Mouse (Mus musculus) neural tube, embryonic 14.5 days (tissue): Measurements from ENCODE around the gene Sgms1. TPM values are rescaled to one million over a fixed set of nuclear protein-coding genes. Genes with fewer than 3 reads are reported as not detected.
"Not testable (repeated sequence)": the region's sequence is repeated elsewhere in the genome, so short reads cannot be mapped to it uniquely, and the experiment has no call there.

Source experiments
- ATAC-seq: fragments of 200-750 bp; cut with Nextera tagmentation; 2 replicates; pipeline ENCODE4 v1.8.0; 2017; ENCODE audit warnings: low read depth, mild to moderate bottlenecking, moderate TSS enrichment, moderate library complexity
- H3K27ac ChIP-seq: fragments of 300-500 bp; sonication (generic); 2 replicates; pipeline ENCODE4 v1.5.1; 2014; ENCODE audit warnings: low read depth, mild to moderate bottlenecking, control low read depth, low read length, moderate library complexity, mixed read lengths
- H3K27me3 ChIP-seq: fragments of 300-500 bp; sonication (generic); 2 replicates; pipeline ENCODE4 v1.6.1; 2014; ENCODE audit warnings: low read length; ENCODE audit not compliant: control insufficient read depth, insufficient read depth
- H3K36me3 ChIP-seq: fragments of 300-500 bp; sonication (generic); 2 replicates; pipeline ENCODE4 v1.6.1; 2014; ENCODE audit warnings: low read length, mixed read lengths; ENCODE audit not compliant: control insufficient read depth, insufficient read depth
- H3K4me1 ChIP-seq: fragments of 300-500 bp; sonication (generic); 2 replicates; pipeline ENCODE4 v1.6.1; 2014; ENCODE audit warnings: low read length; ENCODE audit not compliant: control insufficient read depth, insufficient read depth
- H3K4me2 ChIP-seq: fragments of 300-500 bp; sonication (generic); 2 replicates; pipeline ENCODE4 v1.6.1; 2014; ENCODE audit warnings: mild to moderate bottlenecking, low read depth, low read length, control low read depth
- H3K4me3 ChIP-seq: fragments of 300-500 bp; sonication (generic); 2 replicates; pipeline ENCODE4 v1.5.1; 2014; ENCODE audit warnings: low read depth, low read length, control low read depth, mixed read lengths
- H3K9ac ChIP-seq: fragments of 300-500 bp; sonication (generic); replicated peaks from 2 replicates; pipeline ENCODE4 v1.6.1; 2014; ENCODE audit warnings: low read depth, mild to moderate bottlenecking, control low read depth, low read length, mixed read lengths
- H3K9me3 ChIP-seq: fragments of 300-500 bp; sonication (generic); 2 replicates; pipeline ENCODE4 v1.6.1; 2016; ENCODE audit warnings: low read length; ENCODE audit not compliant: control insufficient read depth
- WGBS: fragments of 180-500 bp; shearing (Covaris S2); extraction: QIAGEN DNeasy Blood & Tissue Kit; methylation state at CpG from one replicate; pipeline ENCODE4 v1.1.7; 2014; 5-methylcytosine and 5-hydroxymethylcytosine counted together
- polyA plus RNA-seq: library from polyadenylated mRNA; unstranded; fragments of >200 nt; fragmentation: Nextera tagmentation; extraction: Ambion mirVana; gene quantifications from 2 replicates; pipeline ENCODE4 v1.2.1, GENCODE M21; 2014

Sgms1 gene
- polyA plus RNA-seq, 1 experiment from 2014 or later = 19.2 TPM

DNA sequence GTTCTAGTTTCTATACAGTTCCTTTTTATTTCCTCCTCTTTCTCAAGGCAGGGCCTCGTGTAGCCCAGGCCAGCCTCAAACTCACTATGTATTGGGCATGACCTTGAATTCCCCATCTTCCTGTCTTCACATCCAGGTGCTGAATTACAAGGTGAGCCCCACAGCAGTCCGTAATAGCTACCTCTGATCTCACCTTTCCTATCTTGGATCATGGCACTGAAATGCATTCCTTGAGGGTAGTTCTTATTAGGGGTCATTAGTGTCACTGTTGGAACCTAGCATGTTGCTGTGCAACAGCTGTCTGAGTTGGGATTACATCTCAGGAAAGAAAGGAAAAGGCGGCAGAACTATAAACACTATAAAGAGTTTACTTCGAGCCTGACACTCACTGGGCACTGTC, 25.9 kb downstream of the Sgms1 start:
- 92% methylated on average over 4 of the region's 4 CpGs for WGBS
- no peak for ATAC-seq
- Histone ChIP-seq H3K9ac (no peak overlapping the region), H3K4me2 (no peak overlapping the region), H3K27me3 (no peaks in the 10 kb centered on the region), H3K36me3 (no peaks in the 10 kb centered on the region), H3K4me1 (0 out of 2 replicates have a peak, but pooled peaks cover 3% of the 10 kb centered on the region), H3K27ac (no peak overlapping the region), H3K9me3 (no peaks in the 10 kb centered on the region), H3K4me3 (no peak overlapping the region)

DNA sequence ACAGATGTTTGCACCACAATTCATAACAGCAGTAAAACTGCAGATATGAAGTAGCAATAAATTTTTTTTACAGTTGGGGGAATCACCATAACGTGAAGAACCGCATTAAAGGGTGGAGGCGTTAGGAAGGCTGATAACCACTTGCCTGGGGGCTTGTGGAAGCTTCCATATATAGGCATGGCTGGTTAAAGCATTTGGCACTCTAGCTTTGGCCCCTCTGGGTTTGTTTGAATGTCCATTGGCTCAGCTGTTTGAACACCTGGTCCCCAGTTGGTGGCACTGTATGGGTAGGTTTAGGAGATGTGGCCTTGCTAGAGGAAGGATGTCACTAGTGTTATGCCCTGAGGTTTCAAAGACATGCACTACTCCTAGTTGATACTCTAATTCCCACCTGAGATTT, 27.0 kb downstream of the Sgms1 start:
- H3K36me3 ChIP-seq = no peaks in the 10 kb centered on the region
- no peak overlapping the region for H3K9ac ChIP-seq
- H3K4me1 ChIP-seq = 0 out of 2 replicates have a peak, but pooled peaks cover 3% of the 10 kb centered on the region
- H3K9me3 ChIP-seq = no peaks in the 10 kb centered on the region
- no peak for ATAC-seq
- H3K27ac ChIP-seq = no peak overlapping the region
- H3K4me3 ChIP-seq = no peak overlapping the region
- H3K27me3 ChIP-seq = no peaks in the 10 kb centered on the region
- WGBS = 49% methylated on average over 3 of the region's 3 CpGs
- no peak overlapping the region for H3K4me2 ChIP-seq

DNA sequence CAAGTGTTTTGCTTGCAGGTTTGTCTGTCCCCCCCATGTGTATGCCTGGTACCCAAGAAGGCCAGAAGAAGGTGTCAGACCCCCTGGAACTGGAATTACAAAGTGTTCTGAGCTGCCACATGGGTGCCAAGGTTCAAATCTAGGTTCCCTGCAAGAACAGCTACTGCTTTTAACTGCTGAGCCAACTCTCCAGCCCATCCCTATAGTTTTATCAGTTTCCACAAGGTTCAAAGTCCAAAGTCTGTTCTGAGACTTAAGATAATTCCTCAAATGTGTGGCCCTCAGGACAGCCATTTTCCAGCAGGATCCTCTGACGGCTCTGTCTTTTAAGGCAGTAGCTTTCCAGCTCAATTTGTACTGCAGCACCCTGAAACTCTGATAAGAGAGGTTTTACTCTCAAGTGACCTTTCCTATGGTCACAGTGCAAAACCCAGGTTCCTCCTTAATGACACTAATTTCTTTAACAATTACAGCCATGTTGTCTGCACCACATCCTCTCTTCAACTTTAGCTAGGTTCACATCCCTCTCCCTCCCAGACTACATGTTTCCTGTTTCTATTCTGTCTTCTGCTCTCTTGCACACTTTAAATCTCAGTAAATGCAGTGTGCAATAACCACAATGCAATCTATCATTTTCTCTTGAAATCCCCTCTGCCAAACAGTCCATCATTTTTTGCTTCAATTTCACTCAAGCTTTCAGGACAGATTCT, 28.4 kb downstream of the Sgms1 start:
- Histone ChIP-seq H3K27me3 (no peaks in the 10 kb centered on the region), H3K4me3 (no peak overlapping the region), H3K36me3 (no peaks in the 10 kb centered on the region), H3K4me1 (0 out of 2 replicates have a peak, but pooled peaks cover 3% of the 10 kb centered on the region), H3K4me2 (no peak overlapping the region), H3K9ac (no peak overlapping the region), H3K9me3 (no peaks in the 10 kb centered on the region), H3K27ac (no peak overlapping the region)
- 86% methylated on average over 1 of the region's 1 CpGs for WGBS
- ATAC-seq = no peak

DNA sequence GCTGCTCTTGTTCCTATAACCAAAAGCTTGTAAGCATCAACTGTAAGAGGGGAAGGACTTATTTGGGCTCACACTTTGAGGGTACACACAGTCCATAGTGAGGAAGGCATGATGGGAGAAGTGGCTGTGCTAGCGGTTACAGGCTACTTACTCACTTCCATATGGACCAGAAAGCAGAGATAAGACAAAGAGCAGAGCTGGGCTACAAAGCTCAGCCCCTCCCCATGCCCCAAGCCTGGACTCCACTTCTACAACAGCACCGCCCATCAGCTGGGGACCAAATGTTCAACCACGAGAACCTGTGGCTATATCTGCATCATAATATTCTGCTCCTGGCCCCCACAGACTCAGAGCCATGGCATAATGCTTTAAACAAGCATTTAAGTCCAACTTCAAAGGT, 29.0 kb downstream of the Sgms1 start:
- no peak overlapping the region for H3K9ac ChIP-seq
- WGBS = 84% methylated on average over 3 of the region's 3 CpGs
- no peak overlapping the region for H3K27ac ChIP-seq
- no peaks in the 10 kb centered on the region for H3K36me3 ChIP-seq
- no peak for ATAC-seq
- H3K4me1 ChIP-seq = 0 out of 2 replicates have a peak, but pooled peaks cover 5% of the 10 kb centered on the region
- H3K4me3 ChIP-seq = no peak overlapping the region
- no peak overlapping the region for H3K4me2 ChIP-seq
- H3K27me3 ChIP-seq = no peaks in the 10 kb centered on the region
- H3K9me3 ChIP-seq = no peaks in the 10 kb centered on the region

DNA sequence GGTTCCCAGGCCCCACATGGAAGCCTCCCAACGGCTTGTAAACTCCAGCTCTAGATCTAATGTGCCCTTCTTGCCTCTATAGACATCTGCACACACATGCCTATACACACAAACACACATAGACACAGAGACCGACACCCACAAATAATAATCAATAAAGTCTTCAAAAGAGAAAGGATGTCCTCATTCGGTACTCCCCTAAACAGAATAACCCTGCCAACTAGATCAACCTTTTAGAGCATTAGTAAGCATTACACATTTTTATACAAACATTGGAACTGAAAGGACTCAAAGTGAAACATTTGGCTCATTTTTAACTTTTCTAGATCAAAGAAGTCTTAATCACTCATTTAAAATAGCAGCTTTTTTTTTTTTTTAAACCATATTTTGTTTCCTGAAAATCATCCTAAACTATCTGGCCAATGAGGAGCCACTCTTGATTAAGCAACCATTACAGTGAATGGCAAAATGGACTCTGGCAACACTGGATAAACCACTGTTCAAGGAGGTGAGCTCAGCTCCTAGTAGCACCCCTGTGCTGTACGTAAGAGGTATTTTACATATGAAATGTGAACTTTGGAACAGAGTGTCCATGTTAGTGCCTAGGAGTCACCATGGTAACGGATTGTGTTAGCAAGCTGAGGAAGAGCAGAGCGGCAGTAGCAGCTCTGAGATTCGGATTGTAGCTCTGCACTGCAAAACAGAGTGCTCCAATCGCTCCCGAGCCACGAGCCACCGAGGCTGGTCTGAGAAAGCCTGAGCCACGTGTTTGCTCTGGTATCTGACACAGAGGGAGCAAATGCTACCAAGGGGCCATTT, 30.6 kb downstream of the Sgms1 start:
- Histone ChIP-seq H3K27ac (no peak overlapping the region), H3K9me3 (no peaks in the 10 kb centered on the region), H3K36me3 (no peaks in the 10 kb centered on the region), H3K4me2 (no peak overlapping the region), H3K9ac (no peak overlapping the region), H3K4me3 (no peak overlapping the region), H3K27me3 (no peaks in the 10 kb centered on the region), H3K4me1 (0 out of 2 replicates have a peak, but pooled peaks cover 5% of the 10 kb centered on the region)
- 51% methylated on average over 12 of the region's 12 CpGs for WGBS
- peak; percentile 39; the same call in 1 of the 2 replicates for ATAC-seq

DNA sequence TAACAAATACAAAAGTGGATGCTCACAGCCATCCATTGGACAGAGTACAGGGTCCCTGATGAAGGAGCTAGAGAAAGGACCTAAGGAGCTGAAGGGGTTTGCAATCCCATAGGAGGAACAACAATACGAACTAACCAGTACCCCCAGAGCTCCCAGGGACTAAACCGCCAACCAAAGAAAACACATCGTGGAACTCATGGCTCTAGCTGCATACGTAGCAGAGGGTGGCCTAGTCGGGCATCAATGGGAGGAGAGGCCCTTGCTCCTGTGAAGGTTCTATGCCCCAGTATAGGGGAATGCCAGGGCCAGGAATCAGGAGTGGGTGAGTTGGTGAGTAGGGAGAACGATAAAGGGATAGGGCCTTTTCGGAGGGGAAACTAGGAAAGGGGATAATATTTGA, 31.5 kb downstream of the Sgms1 start:
- not testable (repeated sequence) for H3K4me2 ChIP-seq, ATAC-seq, H3K4me1 ChIP-seq, H3K9me3 ChIP-seq, H3K27me3 ChIP-seq, H3K4me3 ChIP-seq, H3K9ac ChIP-seq, H3K27ac ChIP-seq, H3K36me3 ChIP-seq
- WGBS = 94% methylated on average over 7 of the region's 7 CpGs

- no peaks in the 10 kb centered on the region for H3K36me3 ChIP-seq
- no peak overlapping the region for H3K27ac ChIP-seq
- peak; percentile 78; the same call in 1 of the 2 replicates for ATAC-seq
- 0 out of 2 replicates have a peak, but pooled peaks cover 5% of the 10 kb centered on the region for H3K4me1 ChIP-seq
- WGBS = 60% methylated on average over 4 of the region's 4 CpGs
- no peak overlapping the region for H3K4me2 ChIP-seq
- H3K9me3 ChIP-seq = no peaks in the 10 kb centered on the region
- H3K9ac ChIP-seq = no peak overlapping the region
- no peak overlapping the region for H3K4me3 ChIP-seq
- H3K27me3 ChIP-seq = no peaks in the 10 kb centered on the region
These were observed 33.3 kb downstream of the Sgms1 start for GRCm38 (mm10) chr19:32356166-32356565.

GRCm38 (mm10) chr19:32353447-32353846, 36.1 kb downstream of the Sgms1 start:
- no peaks in the 10 kb centered on the region for H3K27me3 ChIP-seq
- H3K9ac ChIP-seq = no peak overlapping the region
- H3K4me2 ChIP-seq = no peak overlapping the region
- H3K27ac ChIP-seq = no peak overlapping the region
- H3K4me1 ChIP-seq = 0 out of 2 replicates have a peak, but pooled peaks cover 3% of the 10 kb centered on the region
- H3K4me3 ChIP-seq = no peak overlapping the region
- H3K36me3 ChIP-seq = no peaks in the 10 kb centered on the region
- 94% methylated on average over 9 of the region's 9 CpGs for WGBS
- H3K9me3 ChIP-seq = no peaks in the 10 kb centered on the region
- ATAC-seq = no peak
